8 mouse cellular contexts compared by ENCODE assay signal in the genomic region with DNA sequence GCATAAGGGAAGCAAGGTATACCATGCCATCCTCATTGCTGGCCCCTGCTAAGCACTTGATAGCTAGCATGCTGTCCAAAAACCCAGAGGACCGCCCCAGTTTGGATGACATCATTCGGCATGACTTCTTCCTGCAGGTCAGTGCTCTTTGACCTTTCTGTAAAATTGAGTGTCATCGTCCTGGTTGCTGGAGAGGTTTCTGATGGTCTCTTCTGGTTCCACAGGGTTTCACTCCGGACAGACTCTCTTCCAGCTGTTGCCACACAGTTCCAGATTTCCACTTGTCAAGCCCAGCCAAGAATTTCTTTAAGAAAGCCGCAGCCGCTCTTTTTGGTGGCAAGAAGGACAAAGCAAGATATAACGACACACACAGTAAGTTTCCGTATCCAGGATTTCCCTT. TPM values are rescaled to one million over a fixed set of nuclear protein-coding genes. Genes with fewer than 3 reads are reported as not detected.
DNase-seq lines count a peak whose midpoint lies in the region; ATAC-seq and TF ChIP-seq lines count a peak whose summit lies in the region.
"Had no signal": no experiment of that assay in that cellular context is flagged by ENCODE, and none has a peak within 500 bp of the region (broad histone marks: within the 10 kb centered on the region; RNA-seq: fewer than 3 reads in every experiment).

No protein-coding gene starts in this region.

- TF ChIP-seq EP300 in stomach, postnatal 0 days (optimal IDR thresholded peaks at IDR 0.05) = no peak

- no peak for TF ChIP-seq POLR2A in liver, adult 2 months (IDR thresholded peaks at IDR 0.05; ENCODE audit: extremely low read depth, insufficient read depth, low read length)

- H3K4me2 ChIP-seq in hindbrain, embryonic 15.5 days = peak overlapping the region; percentile 98
- peak overlapping the region; percentile 21 for H3K4me2 ChIP-seq in stomach, postnatal 0 days (replicated peaks; ENCODE audit: low read depth)

- peak overlapping the region; percentile 36 for H3K9ac ChIP-seq in liver, adult 2 months (ENCODE audit: low read depth, low read length)
- no peak overlapping the region for H3K9ac ChIP-seq in hindbrain, embryonic 15.5 days
- H3K9ac ChIP-seq in stomach, postnatal 0 days (ENCODE audit: low read length) = no peak overlapping the region

- H3K79me2 ChIP-seq in liver, adult 2 months (ENCODE audit: control insufficient read depth, insufficient read depth, low read length) = no peaks in the 10 kb centered on the region; the same call in 1 of the 2 replicates

- H3K4me1 ChIP-seq in liver, adult 2 months (ENCODE audit: control insufficient read depth, insufficient read depth, low read length) = peaks cover 11% of the 10 kb centered on the region; the same call in 1 of the 2 replicates
- H3K4me1 ChIP-seq in hindbrain, embryonic 15.5 days (replicated peaks) = peaks cover 17% of the 10 kb centered on the region
- H3K4me1 ChIP-seq in stomach, postnatal 0 days (replicated peaks; ENCODE audit: control insufficient read depth, insufficient read depth) = no peaks in the 10 kb centered on the region

- DNase-seq in liver, adult 2 months (ENCODE audit: extremely low read depth, low read depth, low spot score) = peak; percentile 81
- no peak for DNase-seq in liver
- DNase-seq in lung, postnatal 10 days = peak; percentile 46
- DNase-seq in stomach, postnatal 0 days (ENCODE audit: low spot score) = no peak
- no peak for DNase-seq in thymus, postnatal 4 days
- no peak for DNase-seq in cerebellum, postnatal 14 days
- DNase-seq: thymus, adult 18-20 months had no signal

- H3K27me3 ChIP-seq in liver, adult 2 months (ENCODE audit: control insufficient read depth, insufficient read depth, low read length) = no peaks in the 10 kb centered on the region
- H3K27me3 ChIP-seq in hindbrain, embryonic 15.5 days = no peaks in the 10 kb centered on the region
- no peaks in the 10 kb centered on the region for H3K27me3 ChIP-seq in stomach, postnatal 0 days (ENCODE audit: control insufficient read depth, insufficient read depth, low read length)

- H3K4me3 ChIP-seq in liver, adult 2 months (ENCODE audit: insufficient read depth, low read depth, low read length) = peak overlapping the region; percentile 26
- H3K4me3 ChIP-seq in hindbrain, embryonic 15.5 days = peak overlapping the region; percentile 76; the same call in 1 of the 2 replicates
- 0 out of 2 replicates have a peak overlapping the region, but pooled peaks have one; percentile 1 for H3K4me3 ChIP-seq in stomach, postnatal 0 days (ENCODE audit: low read depth, low read length)

- no peak for ATAC-seq in hindbrain, embryonic 15.5 days (ENCODE audit: low FRiP score, low read depth)
- ATAC-seq in stomach, postnatal 0 days (ENCODE audit: low FRiP score, low TSS enrichment) = no peak

- peak overlapping the region; percentile 11; the same call in 1 of the 2 replicates for H3K27ac ChIP-seq in liver, adult 2 months (replicated peaks; ENCODE audit: insufficient read depth, low read depth, low read length)
- H3K27ac ChIP-seq in hindbrain, embryonic 15.5 days (replicated peaks) = no peak overlapping the region
- H3K27ac ChIP-seq in stomach, postnatal 0 days (replicated peaks) = no peak overlapping the region

- peaks cover 46% of the 10 kb centered on the region for H3K36me3 ChIP-seq in liver, adult 2 months (ENCODE audit: control insufficient read depth, insufficient read depth, low read length)
- H3K36me3 ChIP-seq in hindbrain, embryonic 15.5 days = peaks cover 46% of the 10 kb centered on the region
- H3K36me3 ChIP-seq in stomach, postnatal 0 days (ENCODE audit: control insufficient read depth, insufficient read depth, low read length) = peaks cover 16% of the 10 kb centered on the region

- 41% methylated on average over 8 of the region's 8 CpGs for WGBS in liver, adult 2 months
- WGBS in hindbrain, embryonic 15.5 days = 91% methylated on average over 8 of the region's 8 CpGs
- WGBS in stomach, postnatal 0 days = 84% methylated on average over 8 of the region's 8 CpGs

- TF ChIP-seq CTCF in liver, adult 2 months (IDR thresholded peaks at IDR 0.05; ENCODE audit: low read depth, low read length) = no peak
- no peak for TF ChIP-seq CTCF in stomach, postnatal 0 days (IDR thresholded peaks at IDR 0.05; ENCODE audit: low read depth)

- H3K9me3 ChIP-seq in hindbrain, embryonic 15.5 days = no peaks in the 10 kb centered on the region
- H3K9me3 ChIP-seq in stomach, postnatal 0 days (ENCODE audit: control insufficient read depth, low read length) = no peaks in the 10 kb centered on the region

RNA-seq across cellular contexts. Expression of a gene that starts 2.9 kb away (rescaled TPM):
- 10.1 and 18.3 TPM in 2 replicates for total RNA-seq in liver, adult 2 months (2014; rRNA removed)
- 3.3 TPM in 2 replicates for polyA plus RNA-seq in liver, adult 2 months (2012; rRNA removed)
- polyA plus RNA-seq in hindbrain, embryonic 15.5 days (2015; fragmentation: Nextera tagmentation; extraction: Ambion mirVana) = 113 and 123 TPM in 2 replicates
- 41.5 and 47.6 TPM in 2 replicates for polyA plus RNA-seq in stomach, postnatal 0 days (2015; fragmentation: Nextera tagmentation; extraction: Ambion mirVana)

RNA-seq across cellular contexts. Expression of a gene that starts 40.8 kb away (rescaled TPM):
- not detected in 2 replicates for total RNA-seq in liver, adult 2 months (2014; rRNA removed)
- polyA plus RNA-seq in liver, adult 2 months (2012; rRNA removed) = 0.04 and 0.11 TPM in 2 replicates
- 0.12 TPM in 1 of 2 replicates, not detected in the other for polyA plus RNA-seq in hindbrain, embryonic 15.5 days (2015; fragmentation: Nextera tagmentation; extraction: Ambion mirVana)
- 0.06 and 0.07 TPM in 2 replicates for polyA plus RNA-seq in stomach, postnatal 0 days (2015; fragmentation: Nextera tagmentation; extraction: Ambion mirVana)

Comparison
In these comparisons a context has a peak if more than half of its experiments do, and no peak if none do; other contexts are left out.
1. DNase-seq: peak in liver, adult 2 months (single experiment) and lung, postnatal 10 days (single experiment); none in liver (single experiment), stomach, postnatal 0 days (single experiment), thymus, postnatal 4 days (single experiment) and cerebellum, postnatal 14 days (0 of 2).
2. H3K4me3 ChIP-seq: peak in every context shown above with its lines; median percentile 76 in hindbrain, embryonic 15.5 days; 26 in liver, adult 2 months; 1 in stomach, postnatal 0 days.